Mouse (Mus musculus) urinary bladder, postnatal 36 days (tissue): ENCODE data around the gene Sfmbt1.

Experiments used
- DNase-seq, 2 experiments: peaks; one replicate each; pipeline ENCODE4 v3.0.0; 2022; ENCODE audit warnings: low spot score in 2 of 2, mixed read lengths in 1 of 2

Gene Sfmbt1

GRCm38 (mm10) chr14:30870206-30871147 lies 155.8 kb downstream of the Sfmbt1 start:
- DNase-seq = no peak
